Mouse (Mus musculus): ENCODE measurements around the gene Lhx9.

- TF ChIP-seq POLR2A (IDR thresholded peaks at IDR 0.05; ENCODE audit: insufficient read depth, low read depth, low read length) (no peak), CTCF (IDR thresholded peaks at IDR 0.05) (no peak), EP300 (IDR thresholded peaks at IDR 0.05; ENCODE audit: insufficient read depth, low read depth, low read length) (no peak)
Observed at GRCm38 (mm10) chr1:138801296-138801695, 47.1 kb downstream of the Lhx9 start.
